Mouse (Mus musculus) left cerebral cortex, adult 2 months (tissue): ENCODE data around the gene Rab42. TPM values are rescaled to one million over a fixed set of nuclear protein-coding genes. Genes with fewer than 3 reads are reported as not detected.

ENCODE experiments used
- DNase-seq, 2 experiments: peaks; one replicate each; pipeline ENCODE4 v3.0.0; 2021 to 2022; ENCODE audit warnings: low spot score in 2 of 2, mixed read lengths in 1 of 2; ENCODE audit errors: extremely low spot score in 1 of 2
- H3K27ac ChIP-seq: fragments of 200-600 bp; 2 replicates; pipeline ENCODE4 v1.8.1; 2022
- H3K4me3 ChIP-seq: fragments of 200-600 bp; 2 replicates; pipeline ENCODE4 v1.8.1; 2022
- CTCF ChIP-seq: fragments of 200-600 bp; IDR thresholded peaks from 2 replicates; pipeline ENCODE4 v1.8.1; 2022; ENCODE audit warnings: antibody characterized with exemption, mild to moderate bottlenecking, moderate library complexity
- intact Hi-C: fragments of 180-260 bp; cut with DNase I; formaldehyde crosslinking; loops from one replicate; pipeline ENCODE4 v1.15.1; 2025
- total RNA-seq, 2 experiments: library from RNA; stranded (reverse); gene quantifications; 2 replicates each; pipeline ENCODE4 v1.2.3; 2021

The Rab42 gene
- total RNA-seq, 2 experiments from 2014 or later: 1.6 to 2.6 TPM

DNA sequence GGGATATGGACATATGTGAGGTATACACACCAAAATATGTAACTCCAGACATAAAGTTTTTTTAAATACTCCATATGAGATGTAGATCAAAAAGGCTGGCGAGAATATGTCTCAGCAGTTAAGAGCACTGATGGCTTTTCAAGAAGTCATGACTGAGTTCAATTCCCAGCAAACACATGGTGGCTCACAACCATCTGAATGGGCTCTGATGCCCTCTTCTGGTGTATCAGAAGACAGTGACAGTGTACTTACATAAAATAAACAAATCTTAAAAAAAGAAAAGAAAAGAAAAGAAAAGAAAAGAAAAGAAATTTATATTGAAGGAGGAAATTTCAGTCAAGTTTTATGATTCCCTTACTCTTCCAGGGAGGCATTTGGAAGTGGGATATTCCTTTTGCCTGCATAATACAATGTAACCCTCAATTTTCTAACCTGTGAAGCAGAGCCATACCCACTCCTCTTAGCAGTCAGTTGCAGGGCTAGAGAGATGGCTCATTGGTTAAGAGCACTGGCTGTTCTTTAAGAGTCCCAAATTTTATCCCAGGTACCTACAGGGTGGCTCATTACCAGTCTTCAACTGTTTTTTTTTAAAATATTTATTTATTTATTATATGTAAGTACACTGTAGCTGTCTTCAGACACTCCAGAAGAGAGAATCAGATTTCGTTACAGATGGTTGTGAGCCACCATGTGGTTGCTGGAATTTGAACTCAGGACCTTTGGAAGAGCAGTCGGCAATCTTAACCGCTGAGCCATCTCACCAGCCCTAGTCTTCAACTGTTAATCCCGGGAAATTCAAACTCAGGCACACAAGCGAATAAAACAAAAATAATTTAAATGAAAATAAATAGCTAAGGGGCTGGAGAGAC is 34.1 kb downstream of the Rab42 start:
- peak; percentile 48 for TF ChIP-seq CTCF
- Histone ChIP-seq H3K4me3 (no peak overlapping the region), H3K27ac (peak overlapping the region; percentile 98; the same call in 1 of the 2 replicates)
- intact Hi-C loops: no loop called here
- DNase-seq: no peak

GRCm38 (mm10) chr4:132266835-132267349 is 36.3 kb downstream of the Rab42 start:
- H3K4me3 ChIP-seq: no peak overlapping the region
- peak overlapping the region; percentile 67 for H3K27ac ChIP-seq
- intact Hi-C loops: no loop called here
- no peak for TF ChIP-seq CTCF
- DNase-seq: no peak

DNA sequence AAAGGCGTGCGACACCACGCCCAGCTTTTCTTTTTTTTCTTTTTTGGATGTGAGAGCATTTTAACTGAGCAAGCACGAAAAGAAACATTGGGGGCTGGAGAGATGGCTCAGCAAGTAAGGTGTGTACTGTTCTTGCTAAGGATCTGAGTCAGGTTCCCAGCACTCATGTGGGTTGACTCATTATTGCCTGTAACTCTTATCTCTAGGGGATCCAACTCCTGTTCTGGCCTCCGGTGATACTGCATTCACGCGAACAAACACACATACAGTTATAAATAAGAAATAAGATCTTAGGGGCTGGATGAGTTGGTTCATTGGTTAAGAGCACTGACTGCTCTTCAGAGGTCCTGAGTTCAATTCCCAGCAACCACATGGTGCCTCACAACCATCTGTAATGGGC is 39.9 kb downstream of the Rab42 start:
- DNase-seq: no peak
- intact Hi-C loops: loop anchor here (5.0 kb wide), 1 partner anchor 391 kb away; the partner anchor contains the start of gene Srsf4
- no peak overlapping the region for H3K4me3 ChIP-seq
- no peak for TF ChIP-seq CTCF
- no peak overlapping the region for H3K27ac ChIP-seq

- intact Hi-C loops: loop anchor here (5.0 kb wide), 1 partner anchor 390 kb away; the partner anchor contains the start of gene Srsf4
- no peak for TF ChIP-seq CTCF
- Histone ChIP-seq H3K27ac (no peak overlapping the region), H3K4me3 (no peak overlapping the region)
- no peak for DNase-seq
Observed at GRCm38 (mm10) chr4:132262358-132262616, 40.9 kb downstream of the Rab42 start.

DNA sequence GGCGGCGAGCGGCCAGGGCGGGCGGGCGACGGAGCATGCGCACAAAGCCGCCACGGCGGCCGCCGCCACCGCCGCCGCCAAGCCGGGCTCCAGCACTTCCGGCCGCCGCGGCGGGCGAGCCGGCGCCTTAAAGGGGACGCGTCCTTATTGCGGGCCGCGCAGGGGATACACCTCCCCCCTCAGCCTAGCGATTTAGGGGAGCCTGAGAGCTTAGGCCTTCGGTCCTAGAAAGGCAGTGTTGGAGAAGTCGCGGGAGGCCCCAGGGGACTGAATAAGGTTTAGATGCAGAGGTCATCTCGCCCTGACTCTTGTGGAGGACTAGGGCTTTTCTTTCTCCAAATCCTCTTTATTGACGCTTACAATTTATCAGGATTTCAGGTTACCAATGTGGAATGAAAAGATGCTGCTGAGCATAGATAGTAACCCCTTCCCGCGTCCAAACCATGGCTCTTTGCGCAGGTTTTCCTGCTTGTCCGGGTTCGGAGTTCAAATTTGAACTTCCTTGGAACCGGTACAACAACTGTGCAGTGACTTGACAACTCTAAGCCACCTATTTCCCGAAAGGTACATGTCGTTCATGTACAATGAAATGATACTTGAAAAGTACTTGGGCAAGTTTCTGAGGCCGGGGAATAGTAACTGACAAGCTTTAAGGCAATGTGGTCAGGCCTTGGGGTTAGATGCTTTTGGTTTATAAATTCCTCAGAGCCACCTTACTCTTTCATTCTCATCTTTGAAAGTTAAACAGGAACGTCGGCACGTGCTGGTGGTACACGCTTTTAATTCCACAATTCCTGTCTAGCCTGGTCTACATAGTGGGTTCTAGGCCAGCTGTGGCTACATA is 41.4 kb downstream of the Rab42 start, which contains the start of gene Gmeb1:
Gmeb1 (minus strand) TSS at position 89 of the 844 bp plus-strand sequence.
- Histone ChIP-seq H3K4me3 (peak within 1 kb of the TSS; percentile 69), H3K27ac (peak within 1 kb of the TSS; percentile 97)
- peak; percentile 81 to 82 for DNase-seq
- intact Hi-C loops: loop anchor here (1.0 to 5.0 kb wide), 3 partner anchors 9 to 389 kb away; partner anchors contain the start of genes Srsf4 and Ythdf2
- TF ChIP-seq CTCF: no peak

DNA sequence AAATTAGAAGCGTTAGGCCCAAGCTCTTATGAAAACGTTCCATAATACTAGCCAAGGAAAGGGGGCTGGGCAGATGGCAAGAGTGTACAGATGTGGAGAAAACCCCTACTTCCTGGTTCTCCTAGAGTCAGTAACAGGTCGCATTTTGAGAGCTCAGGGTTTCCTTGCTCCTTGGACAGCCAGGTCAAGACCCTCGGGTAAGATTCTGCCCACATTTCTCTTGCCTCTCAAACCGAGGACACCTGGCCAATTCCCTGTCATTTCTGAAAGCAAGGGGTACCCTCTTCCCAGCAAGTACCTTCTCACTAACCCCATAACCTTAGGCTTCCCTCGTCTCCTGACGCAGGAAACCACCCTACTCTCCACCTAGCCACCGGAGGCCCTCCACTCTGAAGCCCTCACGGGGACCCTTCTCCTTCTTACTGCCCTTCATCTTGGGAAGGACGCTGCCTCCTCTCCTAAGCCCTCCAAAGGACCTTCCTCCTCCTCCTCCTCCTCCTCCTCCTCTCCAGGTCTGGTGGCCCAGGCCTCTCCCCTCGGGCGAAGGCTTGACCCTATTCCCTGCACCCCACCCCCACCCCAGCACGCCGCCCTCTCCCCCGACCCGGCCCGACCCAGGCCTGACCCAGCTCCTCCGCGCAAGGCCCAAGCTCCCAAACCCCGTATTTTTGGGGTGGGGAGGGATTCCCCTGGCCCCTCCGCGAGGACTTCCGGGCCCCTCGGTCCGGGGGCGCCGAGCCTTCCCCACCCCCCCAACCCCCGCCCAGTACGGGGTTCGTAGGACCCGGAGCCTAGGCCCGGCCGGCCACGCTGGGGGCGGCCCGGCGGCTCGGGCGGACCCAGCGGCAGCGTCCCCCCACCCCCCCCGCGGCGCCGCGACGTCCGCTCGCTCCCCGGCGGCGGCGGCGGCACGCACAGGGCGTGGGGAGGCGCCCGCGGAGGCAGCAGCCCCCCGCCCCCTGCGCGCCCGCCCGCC is 42.5 kb downstream of the Rab42 start:
- peak overlapping the region; percentile 95 for H3K27ac ChIP-seq
- TF ChIP-seq CTCF: no peak
- peak; percentile 26 to 45 for DNase-seq
- intact Hi-C loops: loop anchor here (1.0 to 5.0 kb wide), 3 partner anchors 10 to 388 kb away; partner anchors contain the start of genes Srsf4 and Ythdf2
- H3K4me3 ChIP-seq: peak overlapping the region; percentile 65

DNA sequence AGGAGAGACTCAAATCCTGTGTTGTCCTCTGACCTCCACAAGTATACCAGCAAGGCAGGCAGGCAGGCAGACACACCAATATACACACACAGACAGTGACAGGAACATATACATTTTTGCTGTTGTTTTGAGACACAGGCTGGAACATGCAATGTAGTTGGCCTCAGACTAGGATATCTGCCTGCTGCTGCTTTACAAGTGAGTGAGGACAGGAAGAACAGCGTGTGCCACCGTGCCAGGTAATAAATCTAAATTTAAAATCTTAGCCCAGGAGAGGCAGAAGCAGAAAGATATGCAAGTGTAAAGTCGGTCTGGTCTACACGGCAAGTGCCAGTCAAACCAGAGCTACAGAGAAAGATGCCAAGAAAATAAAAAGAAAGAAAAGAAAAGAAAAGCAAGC is 43.9 kb downstream of the Rab42 start:
- no peak for DNase-seq
- Histone ChIP-seq H3K27ac (peak overlapping the region; percentile 36; the same call in 1 of the 2 replicates), H3K4me3 (no peak overlapping the region)
- no peak for TF ChIP-seq CTCF
- intact Hi-C loops: no loop called here

GRCm38 (mm10) chr4:132256384-132256783 is 46.8 kb downstream of the Rab42 start:
- intact Hi-C loops: no loop called here

GRCm38 (mm10) chr4:132254986-132255385 is 48.2 kb downstream of the Rab42 start:
- Histone ChIP-seq H3K4me3 (no peak overlapping the region), H3K27ac (no peak overlapping the region)
- TF ChIP-seq CTCF: peak; percentile 27
- DNase-seq: no peak
- intact Hi-C loops: no loop called here

More at GRCm38 (mm10) chr4:132256384-132256783, 46.8 kb downstream of the Rab42 start:
- no peak overlapping the region for H3K27ac ChIP-seq
- H3K4me3 ChIP-seq: no peak overlapping the region
- no peak for TF ChIP-seq CTCF
- DNase-seq: no peak

DNA sequence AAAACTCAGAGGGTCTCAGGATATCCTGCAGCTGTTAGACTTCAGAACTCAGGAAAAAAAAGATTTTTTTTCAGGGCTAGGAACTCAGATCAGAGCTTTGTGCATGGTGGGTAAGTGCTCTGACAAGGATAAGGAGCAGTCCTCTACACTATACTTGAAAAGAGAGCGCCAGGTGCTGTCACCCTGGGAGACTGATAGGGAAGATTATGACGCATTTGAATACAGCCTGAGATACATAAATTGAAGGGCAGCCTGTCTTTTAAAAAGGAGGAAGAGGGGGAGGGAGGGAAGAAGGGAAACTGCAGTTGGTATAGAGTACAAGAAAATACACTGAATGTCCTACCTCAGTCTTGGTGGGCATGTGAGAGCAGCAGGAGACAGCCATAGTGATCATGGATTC is 49.6 kb downstream of the Rab42 start:
- intact Hi-C loops: no loop called here
- no peak for DNase-seq
- Histone ChIP-seq H3K4me3 (no peak overlapping the region), H3K27ac (no peak overlapping the region)
- TF ChIP-seq CTCF: no peak

GRCm38 (mm10) chr4:132253128-132253527 is 50.1 kb downstream of the Rab42 start:
- Histone ChIP-seq H3K4me3 (no peak overlapping the region), H3K27ac (no peak overlapping the region)
- DNase-seq: no peak
- TF ChIP-seq CTCF: no peak
- intact Hi-C loops: no loop called here

Other genes starting within 250 kb of the Rab42 start
- not detected for gene Gm10300, start 228.7 kb downstream of the Rab42 start, total RNA-seq
- gene Epb41, start 228.1 kb downstream of the Rab42 start, total RNA-seq: 10 to 100 TPM; 40.7 to 41.7 TPM
- gene Oprd1, start 158.9 kb downstream of the Rab42 start, total RNA-seq: 10 to 100 TPM; 17.9 to 21.1 TPM
- 10 to 100 TPM; 41.4 to 44.3 TPM for gene Ythdf2, start 91.1 kb downstream of the Rab42 start, total RNA-seq
- gene Gmeb1, start 41.8 kb downstream of the Rab42 start, total RNA-seq: 10 to 100 TPM; 22.1 to 26.1 TPM
- gene Taf12, start 29.0 kb downstream of the Rab42 start, total RNA-seq: 10 to 100 TPM; 22.1 to 24.4 TPM
- gene Trnau1ap, start 26.2 kb upstream of the Rab42 start, total RNA-seq: 10 to 100 TPM; 22.4 to 24.9 TPM
- 10 to 100 TPM; 13.0 to 14.3 TPM for gene Rcc1, start 50.2 kb upstream of the Rab42 start, total RNA-seq
- 1 to 10 TPM; 9.1 to 9.8 TPM for gene Phactr4, start 119.1 kb upstream of the Rab42 start, total RNA-seq
- 10 to 100 TPM in 1 of 2 experiments, 1 to 10 TPM in 1; 8.8 to 10.1 TPM for gene Med18, start 160.5 kb upstream of the Rab42 start, total RNA-seq
- 10 to 100 TPM; 10.4 to 10.7 TPM for gene Sesn2, start 207.1 kb upstream of the Rab42 start, total RNA-seq
- 100 to 1,000 TPM; 430 to 458 TPM for gene Atpif1, start 230.3 kb upstream of the Rab42 start, total RNA-seq
- gene Dnajc8, start 232.2 kb upstream of the Rab42 start, total RNA-seq: 10 to 100 TPM; 91.4 to 92.9 TPM